Mouse (Mus musculus) forebrain, embryonic 11.5 days (tissue): ENCODE data around the gene Sh3gl3. TPM values are rescaled to one million over a fixed set of nuclear protein-coding genes. Genes with fewer than 3 reads are reported as not detected.

Experiments
- ATAC-seq: fragments of 200-750 bp; cut with Nextera tagmentation; replicated peaks from 2 replicates; pipeline ENCODE4 v1.8.0; 2017; ENCODE audit warnings: moderate TSS enrichment; ENCODE audit not compliant: low FRiP score
- DNase-seq: peaks from one replicate; pipeline ENCODE4 v3.0.0-alpha.2; 2017; ENCODE audit warnings: low spot score
- H3K27ac ChIP-seq: fragments of 300-500 bp; sonication (generic); 2 replicates; pipeline ENCODE4 v1.5.1; 2014; ENCODE audit warnings: low read depth, low read length
- H3K27me3 ChIP-seq: fragments of 300-500 bp; sonication (generic); 2 replicates; pipeline ENCODE4 v1.6.1; 2014; ENCODE audit warnings: mild to moderate bottlenecking, low read length, mixed read lengths; ENCODE audit not compliant: control insufficient read depth, insufficient read depth
- H3K36me3 ChIP-seq: fragments of 300-500 bp; sonication (generic); 2 replicates; pipeline ENCODE4 v1.6.1; 2014; ENCODE audit warnings: mild to moderate bottlenecking, low read length, moderate library complexity, mixed read lengths; ENCODE audit not compliant: control insufficient read depth, insufficient read depth
- H3K4me1 ChIP-seq: fragments of 300-500 bp; sonication (generic); replicated peaks from 2 replicates; pipeline ENCODE4 v1.6.1; 2014; ENCODE audit warnings: low read length, mixed read lengths; ENCODE audit not compliant: control insufficient read depth, insufficient read depth
- H3K4me2 ChIP-seq: fragments of 300-500 bp; sonication (generic); 2 replicates; pipeline ENCODE4 v1.6.1; 2014; ENCODE audit warnings: low read depth, mild to moderate bottlenecking, low read length, moderate library complexity, mixed read lengths; ENCODE audit not compliant: severe bottlenecking
- H3K4me3 ChIP-seq: fragments of 300-500 bp; sonication (generic); 2 replicates; pipeline ENCODE4 v1.5.1; 2014; ENCODE audit warnings: low read depth, low read length
- H3K9ac ChIP-seq: fragments of 300-500 bp; sonication (generic); 2 replicates; pipeline ENCODE4 v1.6.1; 2014; ENCODE audit warnings: low read length
- H3K9me3 ChIP-seq: fragments of 300-500 bp; sonication (generic); 2 replicates; pipeline ENCODE4 v1.6.1; 2016; ENCODE audit warnings: low read length, mixed read lengths; ENCODE audit not compliant: control insufficient read depth
- WGBS: fragments of 180-500 bp; shearing (Covaris S2); extraction: QIAGEN DNeasy Blood & Tissue Kit; methylation state at CpG from one replicate; pipeline ENCODE4 v1.1.7; 2014; 5-methylcytosine and 5-hydroxymethylcytosine counted together
- polyA plus RNA-seq: library from polyadenylated mRNA; unstranded; fragments of >200 nt; fragmentation: Nextera tagmentation; extraction: Ambion mirVana; gene quantifications from 2 replicates; pipeline ENCODE4 v1.2.1, GENCODE M21; 2014

The Sh3gl3 gene
- polyA plus RNA-seq, 1 experiment from 2014 or later = 15.4 TPM

DNA sequence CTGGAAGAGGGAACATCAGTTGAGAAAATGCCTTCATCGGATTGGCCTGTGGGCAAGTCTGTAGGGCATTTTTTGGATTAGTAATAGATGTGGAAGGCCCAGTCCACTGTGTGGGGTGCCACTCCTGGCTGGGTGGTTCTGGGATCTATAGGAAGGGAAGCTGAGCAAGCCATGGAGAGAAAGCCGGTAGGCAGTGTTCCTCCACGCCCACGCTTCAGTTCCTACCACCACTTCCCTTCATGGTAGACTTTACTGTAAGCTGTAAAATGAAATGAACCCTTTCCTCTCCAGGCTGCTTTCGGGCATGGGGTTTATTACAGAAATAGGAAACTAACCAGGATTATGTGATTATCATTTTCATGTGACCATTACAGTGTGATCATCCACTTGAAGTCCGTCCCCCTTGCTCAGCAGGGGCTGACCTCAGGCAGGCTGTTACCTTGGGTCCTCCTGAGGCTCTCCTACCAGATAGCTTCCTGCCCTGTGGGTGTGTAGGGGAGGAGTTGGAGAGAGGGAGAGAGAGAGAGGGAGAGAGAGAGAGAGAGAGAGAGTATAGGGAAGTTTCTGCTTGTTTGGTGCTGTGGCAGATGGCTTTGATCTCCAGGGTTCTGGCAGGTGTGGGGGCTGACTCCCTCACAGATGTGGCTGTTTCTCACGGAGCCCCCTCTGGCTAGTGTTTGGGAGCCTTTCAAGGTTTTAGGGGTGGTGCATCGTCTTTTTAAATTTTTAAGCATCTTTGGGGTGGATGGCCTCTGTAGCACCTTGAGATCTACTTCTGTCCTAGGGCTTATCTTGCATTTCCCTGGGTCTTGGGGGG, 67.0 kb downstream of the Sh3gl3 start:
- no peak overlapping the region for H3K27ac ChIP-seq
- ATAC-seq (no peak), DNase-seq (no peak)
- no peak overlapping the region for H3K4me3 ChIP-seq
- no peak overlapping the region for H3K9ac ChIP-seq
- no peaks in the 10 kb centered on the region for H3K27me3 ChIP-seq
- no peaks in the 10 kb centered on the region for H3K9me3 ChIP-seq
- WGBS = 76% methylated on average over 8 of the region's 8 CpGs
- H3K4me2 ChIP-seq = no peak overlapping the region
- H3K4me1 ChIP-seq = no peaks in the 10 kb centered on the region
- H3K36me3 ChIP-seq = no peaks in the 10 kb centered on the region

DNA sequence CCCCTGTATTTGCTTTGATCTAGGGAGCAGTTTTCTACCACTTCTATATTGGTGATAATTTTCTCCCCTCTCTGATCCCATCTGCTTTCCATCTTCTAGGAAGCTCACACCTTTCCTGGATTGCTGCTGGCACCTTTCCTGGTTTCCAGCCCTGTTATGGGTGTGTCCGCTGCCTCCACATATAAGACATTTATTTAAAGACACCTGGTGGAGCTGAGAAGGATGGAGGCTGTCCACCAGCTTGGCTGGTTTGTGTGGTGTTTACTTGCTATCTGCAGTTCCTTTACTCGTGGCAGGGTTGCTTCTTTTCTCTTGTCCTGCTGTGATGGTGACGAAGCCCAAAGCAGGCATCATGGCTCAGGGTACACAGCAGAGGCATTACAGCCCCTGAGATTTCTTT, 71.1 kb downstream of the Sh3gl3 start:
- Histone ChIP-seq H3K27ac (no peak overlapping the region), H3K27me3 (no peaks in the 10 kb centered on the region), H3K4me2 (no peak overlapping the region), H3K9me3 (no peaks in the 10 kb centered on the region), H3K4me1 (no peaks in the 10 kb centered on the region), H3K9ac (no peak overlapping the region), H3K4me3 (no peak overlapping the region), H3K36me3 (no peaks in the 10 kb centered on the region)
- WGBS = 82% methylated on average over 3 of the region's 3 CpGs
- DNase-seq = no peak
- ATAC-seq = no peak

DNA sequence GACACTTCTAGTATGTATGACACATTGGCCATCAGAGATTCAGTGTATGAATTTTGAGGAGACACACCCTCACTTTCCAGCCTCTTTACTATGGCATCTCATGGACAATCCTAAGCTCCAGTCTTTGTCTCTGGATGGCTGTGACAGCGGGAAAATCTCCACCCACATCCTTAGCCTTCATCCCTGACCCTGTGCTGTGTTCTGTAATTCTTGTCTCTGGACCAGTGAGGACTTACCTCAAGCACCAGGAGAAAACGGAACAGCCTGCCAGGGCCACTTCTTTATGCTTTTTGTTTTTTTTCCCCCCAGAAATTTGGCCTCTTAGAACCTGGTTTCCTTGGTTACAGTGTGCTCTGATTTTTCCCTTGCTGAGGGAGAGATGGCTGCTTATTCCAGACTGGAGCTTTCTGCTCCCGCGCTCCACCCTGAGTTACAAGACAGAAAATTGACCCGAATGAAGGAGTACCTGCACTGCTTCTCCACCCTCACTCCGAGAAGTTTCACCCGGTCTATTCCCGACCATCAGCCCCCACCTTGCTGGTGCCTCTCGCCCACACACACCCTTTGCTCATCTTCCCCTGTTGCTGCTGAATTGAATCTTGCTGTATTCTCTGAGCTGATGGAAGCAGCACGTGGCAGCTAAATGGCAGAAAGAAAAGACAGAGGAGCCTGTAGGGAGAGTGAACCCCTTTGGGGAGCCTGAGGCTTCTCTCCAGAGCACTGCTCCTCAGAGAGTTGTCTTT, 75.5 kb downstream of the Sh3gl3 start:
- no peaks in the 10 kb centered on the region for H3K4me1 ChIP-seq
- ATAC-seq = no peak
- no peak overlapping the region for H3K9ac ChIP-seq
- DNase-seq = no peak
- no peak overlapping the region for H3K4me2 ChIP-seq
- no peak overlapping the region for H3K27ac ChIP-seq
- 72% methylated on average over 10 of the region's 10 CpGs for WGBS
- H3K27me3 ChIP-seq = no peaks in the 10 kb centered on the region
- no peaks in the 10 kb centered on the region for H3K9me3 ChIP-seq
- no peaks in the 10 kb centered on the region for H3K36me3 ChIP-seq
- no peak overlapping the region for H3K4me3 ChIP-seq

DNA sequence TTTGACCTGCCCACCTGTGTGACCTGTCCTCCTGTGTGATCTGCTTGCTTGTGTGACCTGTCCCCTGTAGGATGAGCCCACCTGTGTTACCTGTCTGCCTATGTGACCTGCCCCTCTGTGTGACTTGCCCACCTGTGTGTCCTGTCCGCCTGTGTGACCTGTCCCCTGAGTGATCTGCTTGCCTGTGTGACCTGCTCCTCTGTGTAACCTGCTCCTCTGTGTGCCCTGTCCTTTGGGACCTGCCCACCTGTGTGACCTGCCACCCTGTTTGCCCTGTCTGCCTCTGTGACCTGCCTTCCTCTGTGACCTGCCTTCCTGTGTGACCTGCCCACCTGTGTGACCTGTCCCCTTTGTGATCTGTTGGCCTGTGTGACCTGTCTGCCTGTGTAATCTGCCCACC, 79.7 kb downstream of the Sh3gl3 start:
- Histone ChIP-seq H3K4me1 (no peaks in the 10 kb centered on the region), H3K27ac (no peak overlapping the region), H3K9me3 (no peaks in the 10 kb centered on the region), H3K4me3 (no peak overlapping the region), H3K36me3 (no peaks in the 10 kb centered on the region), H3K27me3 (no peaks in the 10 kb centered on the region), H3K4me2 (no peak overlapping the region), H3K9ac (no peak overlapping the region)
- 89% methylated on average over 1 of the region's 1 CpGs for WGBS
- DNase-seq = no peak
- ATAC-seq = no peak

DNA sequence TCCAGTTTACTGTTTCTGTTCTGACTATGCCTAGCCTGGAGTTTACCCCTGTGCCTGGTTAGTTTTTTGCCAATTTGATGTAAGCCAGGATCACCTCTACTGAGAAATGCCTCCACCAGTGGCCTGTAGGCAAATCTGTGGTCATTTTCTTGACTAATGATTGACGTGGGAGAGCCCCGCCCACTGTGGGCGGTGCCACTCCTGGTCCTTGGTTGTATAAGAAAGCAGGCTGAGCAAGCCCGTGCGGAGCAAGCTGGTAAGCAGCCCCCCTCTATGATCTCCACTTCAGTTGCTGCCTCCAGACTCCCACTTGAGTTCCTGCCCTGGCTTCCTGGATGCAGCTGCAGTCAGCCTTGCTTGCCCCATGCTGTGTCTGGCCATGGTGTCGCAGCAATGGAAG, 83.3 kb downstream of the Sh3gl3 start:
- Histone ChIP-seq H3K4me1 (no peaks in the 10 kb centered on the region), H3K9me3 (no peaks in the 10 kb centered on the region), H3K27me3 (no peaks in the 10 kb centered on the region), H3K27ac (no peak overlapping the region), H3K4me2 (no peak overlapping the region), H3K4me3 (no peak overlapping the region), H3K36me3 (no peaks in the 10 kb centered on the region), H3K9ac (no peak overlapping the region)
- ATAC-seq = no peak
- 84% methylated on average over 6 of the region's 6 CpGs for WGBS
- peak; percentile 48 for DNase-seq

DNA sequence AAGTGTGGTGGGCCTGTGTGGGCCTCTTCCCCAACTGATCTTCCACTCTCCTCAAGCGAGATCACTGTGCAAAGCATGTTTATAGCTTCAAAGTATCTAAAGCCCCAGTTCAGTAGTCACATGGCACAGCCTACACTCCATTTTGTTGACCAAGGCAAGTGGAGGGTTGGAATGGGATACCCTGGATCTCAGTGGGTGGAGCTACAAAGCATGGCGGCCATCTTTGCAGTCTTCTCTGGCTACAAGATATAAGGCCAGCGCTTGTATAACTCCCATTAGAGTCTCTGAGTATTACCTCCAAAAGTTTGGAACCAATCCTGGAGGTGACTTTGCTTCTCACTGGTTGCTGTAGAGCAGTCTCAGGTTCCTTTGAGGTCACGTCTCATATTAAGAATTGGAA, 83.9 kb downstream of the Sh3gl3 start:
- WGBS = 91% methylated on average over 4 of the region's 4 CpGs
- Histone ChIP-seq H3K9me3 (no peaks in the 10 kb centered on the region), H3K36me3 (no peaks in the 10 kb centered on the region)

DNA sequence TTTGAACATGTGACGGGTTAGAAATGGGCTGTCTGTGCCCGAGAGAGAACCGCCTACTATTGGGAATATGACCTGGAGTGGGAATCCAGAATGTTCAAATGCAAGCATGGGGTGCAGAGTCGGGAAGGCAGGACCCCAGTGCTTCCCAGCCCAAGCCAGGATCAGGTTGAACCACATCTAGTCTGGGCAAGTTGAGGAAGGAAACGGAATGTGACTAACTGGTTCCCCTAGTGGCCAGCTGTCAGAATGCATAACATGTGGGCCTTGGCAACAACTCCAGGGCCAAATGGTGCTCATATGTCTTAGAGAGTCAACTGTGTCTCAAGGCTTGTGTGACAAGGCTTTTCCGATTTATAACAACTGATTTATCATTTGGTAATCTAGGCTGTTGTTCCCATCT, 86.6 kb downstream of the Sh3gl3 start:
- WGBS = 69% methylated on average over 6 of the region's 6 CpGs
- Histone ChIP-seq H3K9me3 (no peaks in the 10 kb centered on the region), H3K27me3 (no peaks in the 10 kb centered on the region), H3K4me3 (no peak overlapping the region), H3K9ac (no peak overlapping the region), H3K4me2 (no peak overlapping the region), H3K4me1 (no peaks in the 10 kb centered on the region), H3K27ac (no peak overlapping the region), H3K36me3 (no peaks in the 10 kb centered on the region)
- DNase-seq (peak; percentile 63), ATAC-seq (no peak)

More for the DNA sequence above, 83.9 kb downstream of the Sh3gl3 start:
- H3K4me2 ChIP-seq = no peak overlapping the region
- H3K27ac ChIP-seq = no peak overlapping the region
- H3K9ac ChIP-seq = no peak overlapping the region
- H3K27me3 ChIP-seq = no peaks in the 10 kb centered on the region
- H3K4me3 ChIP-seq = no peak overlapping the region
- ATAC-seq = no peak
- no peak for DNase-seq
- H3K4me1 ChIP-seq = no peaks in the 10 kb centered on the region

GRCm38 (mm10) chr7:82263141-82263540, 89.5 kb downstream of the Sh3gl3 start:
- H3K4me1 ChIP-seq = no peaks in the 10 kb centered on the region
- H3K36me3 ChIP-seq = no peaks in the 10 kb centered on the region
- no peak overlapping the region for H3K4me3 ChIP-seq
- no peak for ATAC-seq
- WGBS = 17% methylated on average over 8 of the region's 8 CpGs
- H3K9me3 ChIP-seq = no peaks in the 10 kb centered on the region
- no peaks in the 10 kb centered on the region for H3K27me3 ChIP-seq
- H3K27ac ChIP-seq = no peak overlapping the region
- peak; percentile 81 for DNase-seq
- no peak overlapping the region for H3K9ac ChIP-seq
- no peak overlapping the region for H3K4me2 ChIP-seq
